Mouse (Mus musculus) CH12.LX (cell line): Measurements from ENCODE around the gene Dchs1. TPM values are rescaled to one million over a fixed set of nuclear protein-coding genes. Genes with fewer than 3 reads are reported as not detected.

Experiments used
- DNase-seq: peaks from one replicate; pipeline ENCODE4 v3.0.0-alpha.2; 2013; ENCODE audit errors: extremely low read depth
- H3K27ac ChIP-seq: 2 replicates; pipeline ENCODE4 v1.5.1; 2012; ENCODE audit warnings: low read depth, mild to moderate bottlenecking, control low read depth, moderate library complexity; ENCODE audit not compliant: insufficient read depth
- H3K27me3 ChIP-seq: replicated peaks from 2 replicates; pipeline ENCODE3; 2012; ENCODE audit warnings: inconsistent platforms
- H3K36me3 ChIP-seq, 2 experiments: replicated peaks in 1 of 2; 2 replicates each; pipeline versions ENCODE3 to v1.6.1; 2012; ENCODE audit warnings: inconsistent platforms in 1 of 2, low read length in 1 of 2, mild to moderate bottlenecking in 1 of 2, mixed read lengths in 1 of 2, moderate library complexity in 1 of 2; ENCODE audit not compliant: control insufficient read depth in 1 of 2, insufficient read depth in 1 of 2
- H3K4me1 ChIP-seq, 2 experiments: 2 replicates each; pipeline ENCODE4 v1.6.1; 2012; ENCODE audit warnings: inconsistent platforms in 1 of 2, moderate library complexity in 1 of 2; ENCODE audit not compliant: insufficient read depth in 2 of 2, control insufficient read depth in 1 of 2
- H3K4me2 ChIP-seq: 2 replicates; pipeline ENCODE4 v1.6.1; 2012; ENCODE audit warnings: low read depth, mild to moderate bottlenecking, control low read depth; ENCODE audit not compliant: poor library complexity, insufficient read depth, severe bottlenecking
- H3K4me3 ChIP-seq, 3 experiments: fragments of 150-350 bp in 1 of 3; sonication (generic) in 1 of 3; replicated peaks in 1 of 3; 2 replicates each; pipeline versions ENCODE3 to v1.5.1; 2011 to 2012; ENCODE audit warnings: low read depth in 2 of 3, low read length in 2 of 3, mild to moderate bottlenecking in 2 of 3, moderate library complexity in 2 of 3, control low read depth in 1 of 3, improper control_type of control experiment in 1 of 3, inconsistent platforms in 1 of 3, mixed read lengths in 1 of 3; ENCODE audit not compliant: poor library complexity in 1 of 3
- H3K79me2 ChIP-seq: replicated peaks from 2 replicates; pipeline ENCODE4 v1.6.1; 2012; ENCODE audit warnings: mild to moderate bottlenecking, moderate library complexity; ENCODE audit not compliant: control insufficient read depth, poor library complexity, insufficient read depth, severe bottlenecking; ENCODE audit errors: extremely low read depth
- H3K9ac ChIP-seq: 2 replicates; pipeline ENCODE4 v1.6.1; 2012; ENCODE audit warnings: low read depth, mild to moderate bottlenecking, control low read depth, moderate library complexity; ENCODE audit not compliant: insufficient read depth
- H3K9me3 ChIP-seq: replicated peaks from 2 replicates; pipeline ENCODE3; 2012; ENCODE audit warnings: low read length, inconsistent platforms, mixed read lengths
- BHLHE40 ChIP-seq: IDR thresholded peaks from 2 replicates; pipeline ENCODE4 v1.6.1; 2011; ENCODE audit warnings: mild to moderate bottlenecking, low read depth, low read length, improper control_type of control experiment
- CHD1 ChIP-seq: IDR thresholded peaks from 2 replicates; pipeline ENCODE4 v1.6.1; 2012; ENCODE audit warnings: low read depth, low read length, improper control_type of control experiment, inconsistent platforms
- CTCF ChIP-seq, 2 experiments: IDR thresholded peaks in 1 of 2; conservative IDR thresholded peaks in 1 of 2; 2 replicates each; pipeline ENCODE4 v1.5.1; 2011 to 2012; ENCODE audit warnings: low read depth in 2 of 2, low read length in 2 of 2, improper control_type of control experiment in 1 of 2, inconsistent platforms in 1 of 2, mild to moderate bottlenecking in 1 of 2, moderate library complexity in 1 of 2
- E2F4 ChIP-seq: IDR thresholded peaks from 2 replicates; pipeline ENCODE4 v1.6.1; 2011; ENCODE audit warnings: low read depth, low read length, improper control_type of control experiment; ENCODE audit not compliant: insufficient replicate concordance
- ELF1 ChIP-seq: IDR thresholded peaks from 2 replicates; pipeline ENCODE4 v1.6.1; 2014; ENCODE audit warnings: low read depth, mild to moderate bottlenecking, inconsistent platforms, low read length, improper control_type of control experiment
- EP300 ChIP-seq: IDR thresholded peaks from 2 replicates; pipeline ENCODE4 v1.6.1; 2011; ENCODE audit warnings: low read length, improper control_type of control experiment
- ETS1 ChIP-seq: conservative IDR thresholded peaks from 2 replicates; pipeline ENCODE4 v1.6.1; 2012; ENCODE audit warnings: low read depth, mild to moderate bottlenecking, inconsistent platforms, low read length, improper control_type of control experiment, moderate library complexity
- GABPA ChIP-seq: IDR thresholded peaks from 2 replicates; pipeline ENCODE4 v1.6.1; 2012; ENCODE audit warnings: low read depth, low read length, improper control_type of control experiment, inconsistent platforms; ENCODE audit not compliant: insufficient replicate concordance
- HCFC1 ChIP-seq: IDR thresholded peaks from 2 replicates; pipeline ENCODE4 v1.6.1; 2012; ENCODE audit warnings: low read depth, mild to moderate bottlenecking, inconsistent platforms, low read length, improper control_type of control experiment
- JUN ChIP-seq: IDR thresholded peaks from 2 replicates; pipeline ENCODE4 v1.6.1; 2011; ENCODE audit warnings: low read depth, mild to moderate bottlenecking, low read length, improper control_type of control experiment, moderate library complexity; ENCODE audit not compliant: insufficient read depth
- JUND ChIP-seq: conservative IDR thresholded peaks from 2 replicates; pipeline ENCODE4 v1.6.1; 2011; ENCODE audit warnings: low read depth, low read length, improper control_type of control experiment
- KAT2A ChIP-seq: IDR thresholded peaks from 2 replicates; pipeline ENCODE4 v1.6.1; 2012; ENCODE audit warnings: low read length, improper control_type of control experiment, inconsistent platforms; ENCODE audit not compliant: insufficient replicate concordance
- MAFK ChIP-seq: IDR thresholded peaks from 2 replicates; pipeline ENCODE4 v1.6.1; 2011; ENCODE audit warnings: low read length, improper control_type of control experiment; ENCODE audit not compliant: insufficient replicate concordance
- MAZ ChIP-seq: IDR thresholded peaks from 2 replicates; pipeline ENCODE4 v1.6.1; 2012; ENCODE audit warnings: low read depth, mild to moderate bottlenecking, inconsistent platforms, low read length, improper control_type of control experiment, moderate library complexity
- MEF2A ChIP-seq: IDR thresholded peaks from 2 replicates; pipeline ENCODE4 v1.6.1; 2014; ENCODE audit warnings: low read depth, mild to moderate bottlenecking, inconsistent platforms, low read length, improper control_type of control experiment, borderline replicate concordance
- MXI1 ChIP-seq: IDR thresholded peaks from 2 replicates; pipeline ENCODE4 v1.6.1; 2011; ENCODE audit warnings: mild to moderate bottlenecking, low read depth, low read length, improper control_type of control experiment
- MYC ChIP-seq: IDR thresholded peaks from 2 replicates; pipeline ENCODE4 v1.6.1; 2011; ENCODE audit warnings: low read depth, mild to moderate bottlenecking, improper control_type of control experiment, low read length
- NRF1 ChIP-seq: IDR thresholded peaks from 2 replicates; pipeline ENCODE4 v1.6.1; 2014; ENCODE audit warnings: low read depth, mild to moderate bottlenecking, inconsistent platforms, low read length, improper control_type of control experiment, moderate library complexity
- PAX5 ChIP-seq: IDR thresholded peaks from 2 replicates; pipeline ENCODE4 v1.6.1; 2012; ENCODE audit warnings: low read length, inconsistent platforms, mixed read lengths
- POLR2A ChIP-seq: IDR thresholded peaks from 2 replicates; pipeline ENCODE4 v1.6.1; 2011; ENCODE audit warnings: low read depth, mild to moderate bottlenecking, improper control_type of control experiment, low read length
- RAD21 ChIP-seq: IDR thresholded peaks from 2 replicates; pipeline ENCODE4 v1.6.1; 2011; ENCODE audit warnings: low read depth, mild to moderate bottlenecking, low read length, improper control_type of control experiment, moderate library complexity
- RCOR1 ChIP-seq: conservative IDR thresholded peaks from 2 replicates; pipeline ENCODE4 v1.6.1; 2012; ENCODE audit warnings: low read depth, mild to moderate bottlenecking, inconsistent platforms, low read length, improper control_type of control experiment
- SIN3A ChIP-seq: IDR thresholded peaks from 2 replicates; pipeline ENCODE4 v1.6.1; 2012; ENCODE audit warnings: low read length, improper control_type of control experiment, inconsistent platforms
- SMC3 ChIP-seq: IDR thresholded peaks from 2 replicates; pipeline ENCODE4 v1.6.1; 2011; ENCODE audit warnings: low read depth, low read length, improper control_type of control experiment
- TBP ChIP-seq: conservative IDR thresholded peaks from 2 replicates; pipeline ENCODE4 v1.6.1; 2011; ENCODE audit warnings: low read depth, low read length, improper control_type of control experiment
- TCF12 ChIP-seq: IDR thresholded peaks from 2 replicates; pipeline ENCODE4 v1.6.1; 2014; ENCODE audit warnings: low read depth, mild to moderate bottlenecking, inconsistent platforms, low read length, improper control_type of control experiment
- USF2 ChIP-seq: conservative IDR thresholded peaks from 2 replicates; pipeline ENCODE4 v1.6.1; 2011; ENCODE audit warnings: low read depth, low read length, improper control_type of control experiment
- ZC3H11A ChIP-seq: IDR thresholded peaks from 2 replicates; pipeline ENCODE4 v1.6.1; 2012; ENCODE audit warnings: low read depth, mild to moderate bottlenecking, inconsistent platforms, low read length, improper control_type of control experiment
- ZKSCAN1 ChIP-seq: IDR thresholded peaks from 2 replicates; pipeline ENCODE4 v1.6.1; 2012; ENCODE audit warnings: low read depth, inconsistent platforms, low read length, improper control_type of control experiment, borderline replicate concordance
- ZMIZ1 ChIP-seq: IDR thresholded peaks from 2 replicates; pipeline ENCODE4 v1.6.1; 2012; ENCODE audit warnings: low read depth, mild to moderate bottlenecking, inconsistent platforms, low read length, improper control_type of control experiment
- ZNF384 ChIP-seq: IDR thresholded peaks from 2 replicates; pipeline ENCODE4 v1.6.1; 2012; ENCODE audit warnings: low read depth, low read length, improper control_type of control experiment, inconsistent platforms
- dilution Hi-C: fragments of 300-500 bp; cut with MboI; formaldehyde crosslinking; loops from 2 replicates; pipeline ENCODE4 v1.14.3; 2020; ENCODE audit warnings: low sequenced_read_pairs; ENCODE audit not compliant: extremely low pct_unique_long_range_greater_than_20kb, extremely low pct_ligation_motif_present
- in situ Hi-C: fragments of 300-500 bp; cut with MboI; formaldehyde crosslinking; loops from 3 replicates; pipeline ENCODE4 v1.14.3; 2019; ENCODE audit warnings: low sequenced_read_pairs, low pct_ligation_motif_present, low pct_unique_long_range_greater_than_20kb, mixed read lengths
- polyA plus RNA-seq: library from polyadenylated mRNA; unstranded; fragments of >175 nt; gene quantifications from 2 replicates; pipeline ENCODE4 v1.2.1, GENCODE M21; 2012; ENCODE audit warnings: low read depth; ENCODE audit not compliant: insufficient read length
- total RNA-seq, 2 experiments: library from RNA; depleted of rRNA; stranded (reverse); fragments of 300-350 nt in 1 of 2; fragments of >200 nt in 1 of 2; gene quantifications; 2 replicates each; pipeline ENCODE4 v1.2.3; 2012 to 2014

Gene Dchs1
- total and polyA plus RNA-seq, 3 experiments: 0.03 to 0.04 TPM; not detected in 1

- no peak overlapping the region for H3K27ac ChIP-seq
- dilution Hi-C loops: no loop called here
- H3K4me2 ChIP-seq: no peak overlapping the region
- no peaks in the 10 kb centered on the region for H3K27me3 ChIP-seq
- TF ChIP-seq ZMIZ1 (no peak), RAD21 (no peak), POLR2A (no peak), ELF1 (no peak), NRF1 (no peak), ETS1 (no peak), MAZ (no peak)
- no peaks in the 10 kb centered on the region for H3K9me3 ChIP-seq
- no peak for DNase-seq
- peaks cover 0 to 3% of the 10 kb centered on the region in 2 experiments; a peak in 1 of 4 replicates for H3K4me1 ChIP-seq
- in situ Hi-C loops: no loop called here
- peaks cover 21 to 87% of the 10 kb centered on the region in 2 experiments for H3K36me3 ChIP-seq
- no peaks in the 10 kb centered on the region for H3K79me2 ChIP-seq
- no peak overlapping the region for H3K9ac ChIP-seq
- H3K4me3 ChIP-seq: no peak overlapping the region
Measured at GRCm38 (mm10) chr7:105726980-105727325, 60.5 kb downstream of the Dchs1 start.

- H3K27ac ChIP-seq: no peak overlapping the region
- in situ Hi-C loops: no loop called here
- TF ChIP-seq GABPA (no peak), CHD1 (no peak), JUN (no peak), USF2 (no peak), E2F4 (no peak), ETS1 (no peak), KAT2A (no peak), NRF1 (no peak), ZC3H11A (0 out of 2 replicates have a peak, but pooled peaks have one; percentile 14), PAX5 (no peak), HCFC1 (no peak), ZMIZ1 (no peak), MYC (no peak), CTCF (conservative IDR thresholded peaks at IDR 0.05 in 1 of 2, IDR thresholded peaks at IDR 0.05 in 1 of 2; ENCODE audit: low read depth in 2 of 2, low read length in 2 of 2) (peak; percentile 63 to 90), SMC3 (peak; percentile 77), MXI1 (no peak), MEF2A (no peak), TCF12 (no peak), RAD21 (peak; percentile 86), JUND (no peak), MAZ (no peak), BHLHE40 (no peak), ZNF384 (no peak), SIN3A (no peak), ZKSCAN1 (no peak), RCOR1 (no peak), MAFK (no peak), TBP (no peak), POLR2A (no peak), EP300 (no peak)
Measured at GRCm38 (mm10) chr7:105726144-105726979, 61.1 kb downstream of the Dchs1 start.

More at GRCm38 (mm10) chr7:105726144-105726979, 61.1 kb downstream of the Dchs1 start:
- Histone ChIP-seq H3K4me1 (peaks cover 0 to 3% of the 10 kb centered on the region in 2 experiments; a peak in 1 of 4 replicates), H3K4me2 (no peak overlapping the region), H3K9ac (no peak overlapping the region), H3K4me3 (no peak overlapping the region), H3K9me3 (no peaks in the 10 kb centered on the region), H3K36me3 (peaks cover 15 to 87% of the 10 kb centered on the region in 2 experiments), H3K27me3 (no peaks in the 10 kb centered on the region), H3K79me2 (no peaks in the 10 kb centered on the region)
- DNase-seq: peak; percentile 57
- dilution Hi-C loops: no loop called here
